Mouse (Mus musculus): ENCODE measurements around the gene Caskin2. TPM values are rescaled to one million over a fixed set of nuclear protein-coding genes. Genes with fewer than 3 reads are reported as not detected.

Caskin2 gene
- polyA plus RNA-seq, 1 experiment from 2014 or later: 5.7 TPM

DNA sequence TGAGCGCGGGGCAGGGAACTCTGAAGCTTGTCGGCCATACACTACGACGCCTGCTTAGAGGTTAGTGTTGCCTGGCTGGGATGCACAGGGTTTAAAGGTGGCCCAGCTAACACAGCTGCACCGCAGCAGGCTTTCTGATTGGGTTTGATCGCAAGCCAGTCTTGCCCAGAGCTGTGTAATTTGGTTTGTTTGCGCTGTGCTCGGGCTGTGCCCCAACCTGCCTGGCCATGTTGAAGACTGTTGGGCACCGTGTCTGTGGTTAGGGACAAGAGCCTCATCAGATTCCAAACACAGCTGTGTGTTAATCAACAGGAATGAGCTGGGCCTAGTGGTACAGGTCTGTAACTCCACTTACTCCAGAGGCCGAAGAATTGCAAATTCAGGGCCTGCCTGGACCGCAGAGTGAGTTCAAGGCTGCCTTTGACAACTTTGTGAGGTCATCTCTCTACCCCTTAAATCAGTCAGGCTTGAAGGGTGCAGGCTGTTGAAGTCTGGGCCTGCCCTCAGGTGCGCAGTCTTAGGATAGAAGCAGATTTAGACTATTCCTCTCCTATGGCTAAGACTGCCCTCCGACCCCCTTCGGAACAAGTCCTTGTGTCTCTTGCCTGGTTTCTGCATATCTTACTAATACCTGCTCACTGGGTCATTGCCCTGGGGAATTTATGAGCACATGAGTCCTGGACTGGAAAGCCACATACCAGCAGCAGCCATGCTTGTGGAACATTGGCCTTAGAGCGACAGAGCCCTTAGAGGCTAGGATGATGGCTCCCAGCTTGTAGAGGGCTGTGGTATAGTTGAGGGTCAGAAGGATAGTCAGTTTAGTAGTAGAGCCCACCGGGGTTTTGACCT lies 35.7 kb downstream of the Caskin2 start:
- no peak for ATAC-seq (ENCODE audit: insufficient read depth)

GRCm38 (mm10) chr11:115776954-115777353 lies 36.5 kb downstream of the Caskin2 start:
- ATAC-seq (ENCODE audit: insufficient read depth): no peak
- Histone ChIP-seq H3K4me2 (no peak overlapping the region), H3K4me3 (replicated peaks) (no peak overlapping the region), H3K36me3 (replicated peaks) (peaks cover 19% of the 10 kb centered on the region; the same call in 1 of the 2 replicates), H3K9me3 (replicated peaks) (no peaks in the 10 kb centered on the region), H3K27ac (replicated peaks) (peak overlapping the region; percentile 99), H3K9ac (no peak overlapping the region), H3K4me1 (replicated peaks) (peaks cover 71% of the 10 kb centered on the region), H3K27me3 (no peaks in the 10 kb centered on the region)
- 71% methylated on average over 9 of the region's 9 CpGs for WGBS (ENCODE audit: insufficient replicate concordance)

More for the DNA sequence above, 35.7 kb downstream of the Caskin2 start:
- no peaks in the 10 kb centered on the region for H3K9me3 ChIP-seq (replicated peaks)
- 83% methylated on average over 17 of the region's 17 CpGs for WGBS (ENCODE audit: insufficient replicate concordance)
- peak overlapping the region; percentile 99 for H3K27ac ChIP-seq (replicated peaks)
- H3K36me3 ChIP-seq (replicated peaks): peaks cover 16% of the 10 kb centered on the region; the same call in 1 of the 2 replicates
- H3K9ac ChIP-seq: no peak overlapping the region
- no peaks in the 10 kb centered on the region for H3K27me3 ChIP-seq
- peaks cover 69% of the 10 kb centered on the region for H3K4me1 ChIP-seq (replicated peaks)
- no peak overlapping the region; the same call in 1 of the 2 replicates for H3K4me2 ChIP-seq
- no peak overlapping the region for H3K4me3 ChIP-seq (replicated peaks)

GRCm38 (mm10) chr11:115775821-115776665 lies 37.4 kb downstream of the Caskin2 start:
- H3K27ac ChIP-seq (replicated peaks): peak overlapping the region; percentile 99; the same call in 1 of the 2 replicates
- 77% methylated on average over 18 of the region's 18 CpGs for WGBS (ENCODE audit: insufficient replicate concordance)
- H3K4me1 ChIP-seq (replicated peaks): peaks cover 68% of the 10 kb centered on the region
- H3K9me3 ChIP-seq (replicated peaks): no peaks in the 10 kb centered on the region
- no peaks in the 10 kb centered on the region for H3K27me3 ChIP-seq
- peaks cover 18% of the 10 kb centered on the region; the same call in 1 of the 2 replicates for H3K36me3 ChIP-seq (replicated peaks)
- no peak overlapping the region for H3K4me3 ChIP-seq (replicated peaks)
- H3K4me2 ChIP-seq: no peak overlapping the region
- no peak for ATAC-seq (ENCODE audit: insufficient read depth)
- no peak overlapping the region for H3K9ac ChIP-seq

DNA sequence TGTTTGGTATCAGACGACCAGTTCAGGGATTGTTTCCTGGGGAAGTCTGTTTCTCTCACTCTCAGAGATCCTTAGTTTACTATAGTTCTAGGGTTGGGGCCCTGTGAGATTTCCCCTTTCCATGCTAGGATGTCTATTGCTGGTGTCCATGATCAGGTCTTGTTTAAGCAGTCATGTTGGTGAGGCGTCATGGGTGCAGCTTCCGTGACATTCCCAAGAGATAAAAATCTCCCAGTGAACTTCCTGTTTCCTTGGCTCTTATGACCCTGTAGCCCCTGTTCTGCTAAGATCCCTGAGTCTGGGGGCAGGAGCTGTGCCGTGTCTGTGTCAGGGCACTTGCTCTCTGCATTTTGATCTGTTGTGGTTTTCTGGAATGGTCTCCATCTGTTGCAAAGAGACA lies 38.8 kb downstream of the Caskin2 start:
- ATAC-seq (ENCODE audit: insufficient read depth): no peak
- H3K27ac ChIP-seq (replicated peaks): no peak overlapping the region
- H3K4me1 ChIP-seq (replicated peaks): peaks cover 68% of the 10 kb centered on the region
- no peak overlapping the region for H3K4me3 ChIP-seq (replicated peaks)
- no peaks in the 10 kb centered on the region for H3K27me3 ChIP-seq
- H3K9me3 ChIP-seq (replicated peaks): no peaks in the 10 kb centered on the region
- H3K36me3 ChIP-seq (replicated peaks): peaks cover 14% of the 10 kb centered on the region; the same call in 1 of the 2 replicates
- H3K9ac ChIP-seq: no peak overlapping the region
- whole genome bisulfite sequencing (ENCODE audit: insufficient replicate concordance): 48% methylated on average over 4 of the region's 4 CpGs
- H3K4me2 ChIP-seq: no peak overlapping the region

GRCm38 (mm10) chr11:115768896-115769295 lies 44.5 kb downstream of the Caskin2 start:
- peak overlapping the region; percentile 34; the same call in 1 of the 2 replicates for H3K27ac ChIP-seq (replicated peaks)
- 0 out of 2 replicates have a peak, but pooled peaks cover 5% of the 10 kb centered on the region for H3K36me3 ChIP-seq (replicated peaks)
- ATAC-seq (ENCODE audit: insufficient read depth): no peak
- no peaks in the 10 kb centered on the region for H3K27me3 ChIP-seq
- no peaks in the 10 kb centered on the region for H3K9me3 ChIP-seq (replicated peaks)
- WGBS (ENCODE audit: insufficient replicate concordance): 90% methylated on average over 3 of the region's 3 CpGs
- peaks cover 70% of the 10 kb centered on the region for H3K4me1 ChIP-seq (replicated peaks)
- H3K9ac ChIP-seq: no peak overlapping the region
- no peak overlapping the region for H3K4me3 ChIP-seq (replicated peaks)
- H3K4me2 ChIP-seq: no peak overlapping the region

DNA sequence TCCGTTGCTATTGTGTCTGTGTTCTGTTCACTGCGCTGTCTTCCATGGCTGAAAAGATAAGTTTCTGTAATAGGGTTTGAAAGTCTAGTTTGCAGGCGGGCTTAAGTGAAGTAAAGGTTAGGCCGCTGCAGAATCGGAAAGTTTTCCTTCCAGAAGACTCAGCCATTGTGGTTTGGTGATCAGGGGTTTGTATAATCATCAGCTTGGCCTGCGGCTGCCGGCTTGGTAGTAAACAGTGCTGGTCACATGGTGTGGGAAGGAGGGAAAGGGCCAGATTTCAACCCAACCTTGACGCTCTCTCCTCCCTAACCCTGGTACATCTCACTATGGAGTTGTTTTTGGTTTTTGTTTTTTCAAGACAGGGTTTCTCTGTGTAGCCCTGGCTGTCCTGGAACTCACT lies 46.5 kb downstream of the Caskin2 start:
- Histone ChIP-seq H3K4me3 (replicated peaks) (peak overlapping the region; percentile 93; the same call in 1 of the 2 replicates), H3K27ac (replicated peaks) (no peak overlapping the region), H3K9ac (no peak overlapping the region; the same call in 1 of the 2 replicates)

DNA sequence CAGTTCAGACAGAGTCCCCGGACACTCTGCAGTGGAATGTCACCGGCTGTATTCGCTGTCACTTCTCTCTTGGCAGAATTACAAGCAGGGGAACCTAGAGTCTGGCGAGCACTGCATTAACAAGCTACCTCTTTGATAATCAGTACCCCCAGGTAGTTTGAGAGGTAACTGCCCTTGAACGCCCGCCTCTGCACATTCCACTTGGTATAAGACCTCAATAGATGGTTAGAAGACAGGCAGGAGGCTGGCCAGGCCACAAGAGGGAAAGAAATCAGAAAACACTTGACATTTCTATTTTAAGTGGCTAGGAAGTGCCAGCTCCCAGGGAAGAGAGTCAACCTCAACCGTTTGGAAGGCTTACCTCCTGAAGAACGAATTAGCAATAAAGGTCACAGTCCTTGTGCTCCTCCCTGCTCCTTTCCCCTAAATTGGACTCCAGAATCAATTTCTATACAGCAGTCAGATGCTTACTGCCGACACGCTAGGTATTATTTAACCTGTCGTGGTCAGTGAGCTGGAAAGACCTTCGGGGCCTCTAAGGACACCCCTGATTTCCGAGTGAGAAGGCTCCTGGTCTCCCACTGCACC lies 47.0 kb downstream of the Caskin2 start:
- Histone ChIP-seq H3K27ac (replicated peaks) (peak overlapping the region; percentile 90), H3K9ac (peak overlapping the region; percentile 95), H3K4me1 (replicated peaks) (peaks cover 64% of the 10 kb centered on the region), H3K27me3 (no peaks in the 10 kb centered on the region), H3K9me3 (replicated peaks) (no peaks in the 10 kb centered on the region), H3K4me2 (peak overlapping the region; percentile 89), H3K4me3 (replicated peaks) (peak overlapping the region; percentile 93), H3K36me3 (replicated peaks) (no peaks in the 10 kb centered on the region)
- ATAC-seq (ENCODE audit: insufficient read depth): no peak
- WGBS (ENCODE audit: insufficient replicate concordance): 39% methylated on average over 13 of the region's 13 CpGs

More for the DNA sequence above, 46.5 kb downstream of the Caskin2 start:
- Histone ChIP-seq H3K27me3 (no peaks in the 10 kb centered on the region), H3K9me3 (replicated peaks) (no peaks in the 10 kb centered on the region), H3K36me3 (replicated peaks) (no peaks in the 10 kb centered on the region), H3K4me2 (peak overlapping the region; percentile 89), H3K4me1 (replicated peaks) (peaks cover 68% of the 10 kb centered on the region)
- 75% methylated on average over 8 of the region's 8 CpGs for WGBS (ENCODE audit: insufficient replicate concordance)
- ATAC-seq (ENCODE audit: insufficient read depth): no peak

GRCm38 (mm10) chr11:115765607-115766141 lies 47.8 kb downstream of the Caskin2 start:
- Histone ChIP-seq H3K36me3 (replicated peaks) (no peaks in the 10 kb centered on the region), H3K4me2 (peak overlapping the region; percentile 89), H3K4me3 (replicated peaks) (peak overlapping the region; percentile 93), H3K27me3 (no peaks in the 10 kb centered on the region), H3K27ac (replicated peaks) (peak overlapping the region; percentile 90), H3K4me1 (replicated peaks) (peaks cover 59% of the 10 kb centered on the region), H3K9me3 (replicated peaks) (no peaks in the 10 kb centered on the region), H3K9ac (peak overlapping the region; percentile 95)
- WGBS (ENCODE audit: insufficient replicate concordance): under 1% methylated on average over 34 of the region's 34 CpGs
- peak; percentile 87 for ATAC-seq (ENCODE audit: insufficient read depth)

- under 1% methylated on average over 32 of the region's 32 CpGs for WGBS (ENCODE audit: insufficient replicate concordance)
- peak within 1 kb of the TSS; percentile 89 for H3K4me2 ChIP-seq
Measured at GRCm38 (mm10) chr11:115765103-115765606, 48.3 kb downstream of the Caskin2 start, which contains the start of gene Tmem94. Gene Tmem94 (plus strand): TSS chr11:115765433.

GRCm38 (mm10) chr11:115764698-115765097 lies 48.7 kb downstream of the Caskin2 start:
- WGBS (ENCODE audit: insufficient replicate concordance): 25% methylated on average over 2 of the region's 2 CpGs

More at GRCm38 (mm10) chr11:115765103-115765606, 48.3 kb downstream of the Caskin2 start, which contains the start of gene Tmem94:
- H3K9me3 ChIP-seq (replicated peaks): no peaks in the 10 kb centered on the region
- H3K36me3 ChIP-seq (replicated peaks): no peaks in the 10 kb centered on the region
- H3K4me3 ChIP-seq (replicated peaks): peak within 1 kb of the TSS; percentile 93
- H3K27me3 ChIP-seq: no peaks in the 10 kb centered on the region
- peak within 1 kb of the TSS; percentile 95 for H3K9ac ChIP-seq
- peaks cover 54% of the 10 kb centered on the region for H3K4me1 ChIP-seq (replicated peaks)
- peak; percentile 93 for ATAC-seq (ENCODE audit: insufficient read depth)
- H3K27ac ChIP-seq (replicated peaks): peak within 1 kb of the TSS; percentile 90

More at GRCm38 (mm10) chr11:115764698-115765097, 48.7 kb downstream of the Caskin2 start:
- Histone ChIP-seq H3K9me3 (replicated peaks) (no peaks in the 10 kb centered on the region), H3K4me1 (replicated peaks) (peaks cover 50% of the 10 kb centered on the region), H3K36me3 (replicated peaks) (no peaks in the 10 kb centered on the region), H3K9ac (peak overlapping the region; percentile 53), H3K4me2 (peak overlapping the region; percentile 89), H3K27me3 (no peaks in the 10 kb centered on the region), H3K27ac (replicated peaks) (peak overlapping the region; percentile 90), H3K4me3 (replicated peaks) (peak overlapping the region; percentile 93)
- ATAC-seq (ENCODE audit: insufficient read depth): no peak
